Mouse (Mus musculus) mouse trophoblast stem cell (cell line): ENCODE measurements around the gene Krtap5-2.
"Not testable (repeated sequence)": the region's sequence is repeated elsewhere in the genome, so short reads cannot be mapped to it uniquely, and the experiment has no call there.

Experiments used
- in situ Hi-C, 2 experiments: fragments of 300-500 bp; cut with MseI, MboI; formaldehyde crosslinking; loops; 2 replicates in 1 of 2; 3 replicates in 1 of 2; pipeline ENCODE4 v1.15.1; 2025

Krtap5-2 gene

DNA sequence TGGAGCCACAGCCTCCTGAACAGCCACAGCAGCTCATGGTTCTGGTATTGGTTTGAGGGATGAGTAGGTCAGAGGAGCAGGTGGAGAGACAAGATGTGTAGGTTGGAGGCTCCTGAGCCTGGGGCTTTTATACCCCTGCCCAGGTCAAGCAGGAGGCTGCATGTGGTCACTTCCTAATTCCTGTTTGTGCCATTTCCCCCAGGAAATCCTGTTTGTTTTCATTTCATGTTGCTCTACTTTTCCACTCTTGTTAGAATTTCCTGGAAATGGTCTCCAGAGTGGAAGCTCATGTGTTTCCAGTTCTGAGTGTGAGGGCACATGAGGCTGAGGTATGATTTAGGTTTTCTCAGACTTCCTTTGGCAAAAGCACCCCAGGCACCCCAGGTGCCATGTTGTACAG, at the start of gene Krtap5-2:
TSS of gene Krtap5-2 (minus strand) at position 101 of the 400 bp plus-strand sequence.
- in situ Hi-C loops: not testable (repeated sequence)

DNA sequence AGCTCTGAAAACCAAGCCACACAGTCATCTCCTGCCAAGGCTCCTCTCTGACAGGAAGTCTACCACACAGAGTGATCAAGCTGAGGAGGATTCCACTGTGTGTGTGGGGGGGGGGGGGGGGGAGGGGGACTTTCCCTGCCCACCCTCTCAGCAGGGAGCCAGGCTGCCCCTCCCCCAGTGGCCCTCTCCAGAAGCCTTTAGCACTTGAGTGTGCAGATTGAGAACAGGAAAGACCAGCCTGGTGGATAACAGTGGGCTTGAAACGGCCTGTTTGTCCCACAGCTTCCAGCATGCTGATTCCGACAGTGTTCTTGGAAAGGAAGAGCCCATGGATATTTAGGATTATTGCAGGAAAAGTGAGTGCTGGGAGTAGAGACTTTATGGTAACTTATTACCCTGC, 48.7 kb upstream of the Krtap5-2 start:
- in situ Hi-C loops: no loop called here

DNA sequence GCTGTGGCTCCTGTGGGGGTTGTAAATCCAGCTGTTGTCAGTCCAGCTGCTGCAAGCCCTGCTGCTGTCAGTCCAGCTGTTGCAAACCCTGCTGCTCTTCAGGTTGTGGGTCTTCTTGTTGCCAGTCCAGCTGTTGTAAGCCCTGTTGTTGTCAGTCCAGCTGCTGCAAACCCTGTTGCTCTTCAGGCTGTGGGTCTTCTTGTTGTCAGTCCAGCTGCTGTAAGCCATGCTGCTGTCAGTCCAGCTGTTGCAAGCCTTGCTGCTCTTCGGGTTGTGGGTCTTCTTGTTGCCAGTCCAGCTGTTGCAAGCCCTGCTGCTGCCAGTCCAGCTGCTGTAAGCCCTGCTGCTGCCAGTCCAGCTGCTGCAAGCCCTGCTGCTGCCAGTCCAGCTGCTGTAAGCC, 36.3 kb upstream of the Krtap5-2 start:
- in situ Hi-C loops: not testable (repeated sequence)

DNA sequence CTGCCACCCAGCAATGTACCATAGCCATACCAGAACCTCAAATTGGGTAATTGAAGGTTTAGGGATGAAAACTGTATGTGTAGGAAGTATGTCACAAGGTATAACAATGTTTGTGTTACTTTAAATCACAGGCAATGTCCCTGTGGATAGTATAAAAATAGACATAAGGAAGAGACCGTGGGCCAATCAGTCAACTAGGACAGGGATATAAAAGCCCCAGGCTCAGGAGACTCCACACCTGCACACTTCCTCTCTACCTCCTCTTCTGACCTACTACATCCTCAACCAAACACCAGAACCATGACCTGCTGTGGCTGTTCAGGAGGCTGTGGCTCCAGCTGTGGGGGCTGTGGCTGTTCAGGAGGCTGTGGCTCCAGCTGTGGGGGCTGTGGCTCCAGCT, 35.8 kb upstream of the Krtap5-2 start, which contains the start of gene Gm7579:
TSS of gene Gm7579 (plus strand) at position 301 of the 400 bp plus-strand sequence.
- in situ Hi-C loops: no loop called here

GRCm38 (mm10) chr7:142206891-142207290, 31.1 kb upstream of the Krtap5-2 start:
- in situ Hi-C loops: not testable (repeated sequence)

GRCm38 (mm10) chr7:142205488-142205887, 29.7 kb upstream of the Krtap5-2 start:
- in situ Hi-C loops: no loop called here

DNA sequence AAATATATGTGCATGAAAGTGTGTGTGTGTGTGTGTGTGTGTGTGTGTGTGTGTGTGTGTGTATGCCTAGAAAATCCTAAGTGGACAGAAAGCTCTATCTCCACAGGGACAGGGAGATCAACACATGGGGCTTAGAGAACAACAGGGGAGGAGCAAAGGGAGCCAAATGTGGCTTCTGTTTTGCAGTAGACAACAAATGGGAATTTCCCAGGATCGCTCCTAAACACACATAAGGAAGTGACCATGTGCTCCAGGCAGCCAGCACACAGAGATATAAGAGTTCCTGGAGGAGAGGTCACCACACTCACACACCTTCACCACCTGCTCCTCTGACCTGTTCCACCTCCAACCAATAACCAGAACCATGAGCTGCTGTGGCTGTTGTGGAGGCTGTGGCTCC, 25.3 kb upstream of the Krtap5-2 start, which contains the start of gene Krtap5-3:
TSS of gene Krtap5-3 (plus strand) at position 301 of the 400 bp plus-strand sequence.
- in situ Hi-C loops: no loop called here

DNA sequence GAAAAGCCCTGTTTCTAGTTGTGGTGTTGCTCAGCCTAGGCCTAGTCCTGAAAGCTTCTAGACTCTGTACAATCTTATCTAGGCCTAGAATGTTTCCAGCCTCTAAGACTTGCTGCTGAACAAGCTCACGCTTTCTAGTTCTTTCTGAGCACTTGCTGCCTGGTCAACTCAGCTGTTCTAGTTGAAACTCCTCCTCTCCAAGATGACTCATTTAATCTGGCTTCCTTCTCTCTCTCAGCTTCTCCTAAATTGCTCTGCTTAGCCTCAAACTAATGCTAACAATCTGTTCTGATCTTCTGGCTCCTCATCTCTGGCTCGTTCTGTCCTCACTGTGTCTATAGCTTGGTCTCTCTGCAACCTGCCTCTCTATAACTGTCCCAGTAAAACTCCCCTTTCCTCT, 22.9 kb upstream of the Krtap5-2 start:
- in situ Hi-C loops: no loop called here

DNA sequence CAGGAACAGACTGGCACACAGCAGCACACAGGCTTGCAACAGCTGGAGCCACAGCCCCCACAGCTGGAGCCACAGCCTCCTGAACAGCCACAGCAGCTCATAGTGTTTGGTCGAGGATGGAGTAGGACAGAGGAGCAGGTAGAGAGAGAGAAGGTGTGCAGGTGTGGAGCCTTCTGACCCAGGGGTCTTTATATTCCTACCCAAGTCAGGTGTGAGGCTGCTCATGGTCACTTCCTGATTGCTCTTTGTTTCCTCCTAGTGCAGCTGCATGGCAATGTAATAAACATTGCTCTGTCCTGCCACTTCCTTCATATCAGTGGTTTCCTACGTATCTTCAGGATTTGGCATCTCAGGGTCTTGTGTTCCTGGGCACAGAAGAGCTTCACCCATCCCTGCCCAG, 14.5 kb upstream of the Krtap5-2 start, which contains the start of gene Gm10153:
TSS of gene Gm10153 (minus strand) at position 101 of the 400 bp plus-strand sequence.
- in situ Hi-C loops: no loop called here

GRCm38 (mm10) chr7:142188156-142188555, 12.4 kb upstream of the Krtap5-2 start:
- in situ Hi-C loops: no loop called here

DNA sequence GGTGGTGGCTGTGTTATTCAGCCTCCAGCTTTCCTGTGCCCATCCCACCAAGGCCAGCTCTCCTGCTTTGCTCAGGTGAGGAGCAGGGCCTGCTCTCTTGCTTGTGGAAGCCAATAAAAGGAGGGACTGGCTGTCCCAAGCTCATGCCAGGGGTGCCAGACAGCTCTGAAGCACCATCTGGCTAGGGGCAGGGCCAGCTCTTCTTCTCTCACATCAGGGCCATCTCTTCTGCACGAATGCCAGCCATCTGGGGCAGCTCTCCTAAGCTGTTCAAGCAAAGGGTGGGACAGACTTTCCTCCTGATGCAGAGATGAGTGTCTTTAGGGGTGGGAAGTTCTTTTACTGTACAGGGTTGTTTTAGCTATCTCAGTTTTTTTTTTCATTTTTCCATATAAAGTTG, 5.2 kb upstream of the Krtap5-2 start:
- in situ Hi-C loops: no loop called here

DNA sequence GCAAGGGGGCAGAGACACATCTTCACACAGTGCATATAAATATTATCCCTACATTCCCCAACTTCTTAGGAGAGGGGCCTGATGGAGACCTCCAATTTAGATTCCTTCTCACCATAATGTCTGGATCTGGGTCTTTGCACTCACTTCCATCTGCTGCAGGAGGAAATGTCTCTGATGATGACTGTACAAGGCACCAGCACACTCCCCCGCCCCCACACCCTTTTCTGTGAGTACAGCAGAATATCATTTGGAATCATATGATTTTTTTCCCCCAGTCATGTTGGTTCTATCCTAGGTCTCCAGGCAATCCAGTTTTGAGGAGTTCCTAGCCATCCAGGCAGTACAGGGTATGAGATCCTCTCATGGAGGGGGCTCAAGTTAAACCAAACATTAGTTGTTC, 2.9 kb upstream of the Krtap5-2 start:
- in situ Hi-C loops: no loop called here

- in situ Hi-C loops: no loop called here
Measured at GRCm38 (mm10) chr7:142169836-142170235, 6.0 kb downstream of the Krtap5-2 start.

DNA sequence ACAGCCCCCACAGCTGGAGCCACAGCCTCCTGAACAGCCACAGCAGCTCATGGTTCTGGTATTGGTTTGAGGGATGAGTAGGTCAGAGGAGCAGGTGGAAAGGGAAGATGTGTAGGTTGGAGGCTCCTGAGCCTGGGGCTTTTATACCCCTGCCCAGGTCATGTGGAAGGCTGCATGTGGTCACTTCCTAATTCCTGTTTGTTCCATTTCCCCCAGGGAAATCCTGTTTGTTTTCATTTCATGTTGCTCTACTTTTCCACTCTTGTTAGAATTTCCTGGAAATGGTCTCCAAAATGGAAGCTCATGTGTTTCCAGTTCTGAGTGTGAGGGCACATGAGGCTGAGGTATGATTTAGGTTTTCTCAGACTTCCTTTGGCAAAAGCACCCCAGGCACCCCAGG, 10.2 kb downstream of the Krtap5-2 start, which contains the start of gene Gm4553:
TSS of gene Gm4553 (minus strand) at position 101 of the 400 bp plus-strand sequence.
- in situ Hi-C loops: not testable (repeated sequence)

- in situ Hi-C loops: no loop called here
Measured at GRCm38 (mm10) chr7:142159366-142159765, 16.4 kb downstream of the Krtap5-2 start.

DNA sequence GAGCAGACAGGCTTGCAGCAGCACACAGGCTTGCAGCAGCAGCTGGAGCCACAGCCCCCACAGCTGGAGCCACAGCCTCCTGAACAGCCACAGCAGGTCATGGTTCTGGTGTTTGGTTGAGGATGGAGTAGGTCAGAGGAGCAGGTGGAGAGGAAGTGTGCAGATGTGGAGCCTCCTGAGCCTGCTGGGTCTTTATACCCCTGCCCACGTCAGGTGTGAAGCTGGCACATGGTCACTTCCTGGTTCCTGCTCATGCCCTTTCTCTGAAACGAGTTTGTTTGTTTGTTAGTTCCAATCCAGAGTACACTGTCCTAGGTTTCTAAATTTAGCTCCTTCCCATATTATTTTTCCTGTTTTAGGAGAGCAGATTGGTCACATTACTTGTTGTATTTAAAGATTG, 18.8 kb downstream of the Krtap5-2 start, which contains the start of gene Gm29735:
TSS of gene Gm29735 (minus strand) at position 101 of the 400 bp plus-strand sequence.
- in situ Hi-C loops: not testable (repeated sequence)

- in situ Hi-C loops: no loop called here
Measured at GRCm38 (mm10) chr7:142155308-142155707, 20.5 kb downstream of the Krtap5-2 start.

- in situ Hi-C loops: no loop called here
Measured at GRCm38 (mm10) chr7:142152191-142152590, 23.6 kb downstream of the Krtap5-2 start.

DNA sequence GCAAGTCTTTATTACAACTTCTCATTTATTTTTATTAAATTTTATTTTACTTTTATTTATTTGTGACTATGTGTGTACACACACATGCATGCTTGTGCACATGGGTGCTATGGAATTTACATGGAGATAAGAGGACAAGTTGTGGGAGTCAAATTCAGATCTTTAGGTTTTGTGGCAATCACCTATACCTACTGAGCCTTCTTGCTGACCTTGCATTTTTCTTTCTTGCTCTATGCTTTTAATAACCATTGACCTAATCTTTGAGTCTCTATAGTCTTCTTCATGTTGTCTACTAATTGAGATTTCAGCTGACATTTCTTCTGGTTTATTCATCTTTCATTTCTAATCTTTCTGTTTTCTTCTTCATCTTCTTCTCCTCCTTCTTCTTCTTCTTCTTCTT, 27.2 kb downstream of the Krtap5-2 start:
- in situ Hi-C loops: loop anchor here in 1 of 2 experiments (10.0 kb wide), 1 partner anchor 96 kb away; the partner anchor contains the start of gene Gm40460

DNA sequence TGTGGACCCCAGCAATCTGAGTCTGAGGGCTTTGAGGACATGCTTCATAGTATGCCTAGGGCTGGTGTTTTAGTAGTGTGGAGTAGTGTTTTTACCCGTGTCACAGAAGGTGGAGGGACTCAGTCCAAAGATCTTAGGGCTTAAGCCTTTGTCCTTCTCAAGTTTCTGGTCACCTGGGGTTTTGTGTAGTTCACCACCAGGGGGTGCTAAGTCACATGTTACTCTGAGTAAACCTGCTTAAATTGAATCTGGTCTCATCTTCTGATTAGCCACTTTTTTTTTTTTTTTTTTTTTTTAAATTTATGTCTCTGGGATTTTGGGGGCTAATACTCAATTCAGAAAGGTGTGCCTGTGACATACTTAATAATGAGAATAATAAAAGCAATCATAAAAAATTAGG, 29.8 kb downstream of the Krtap5-2 start:
- in situ Hi-C loops: loop anchor here in 1 of 2 experiments (10.0 kb wide), 1 partner anchor 99 kb away; the partner anchor contains the start of gene Gm40460

DNA sequence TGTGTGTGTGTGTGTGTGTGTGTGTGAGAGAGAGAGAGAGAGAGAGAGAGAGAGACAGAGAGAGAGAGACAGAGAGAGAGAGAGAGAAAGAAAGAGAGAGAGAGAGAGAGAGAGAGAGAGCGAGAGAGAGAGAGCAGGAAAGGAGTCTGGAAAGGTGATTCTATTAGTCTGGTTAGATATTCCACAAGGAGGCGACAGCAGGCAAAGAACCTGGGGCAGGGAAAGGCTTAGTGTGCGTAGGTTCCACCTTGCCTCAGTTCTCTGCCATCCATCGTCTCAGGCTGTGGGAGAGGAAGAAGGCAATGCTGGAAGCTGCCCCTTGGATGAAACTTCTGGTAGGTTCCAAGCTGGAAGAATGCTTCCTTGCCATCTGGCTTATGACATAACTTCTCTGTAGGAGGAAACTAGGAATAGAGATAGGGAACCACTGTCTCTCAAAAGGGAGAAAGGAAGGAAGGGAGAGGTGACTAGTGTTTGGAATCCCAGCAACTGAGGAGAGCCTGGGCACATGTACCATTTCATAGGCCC, 30.3 kb downstream of the Krtap5-2 start:
- in situ Hi-C loops: loop anchor here in 1 of 2 experiments (10.0 kb wide), 1 partner anchor 99 kb away; the partner anchor contains the start of gene Gm40460

DNA sequence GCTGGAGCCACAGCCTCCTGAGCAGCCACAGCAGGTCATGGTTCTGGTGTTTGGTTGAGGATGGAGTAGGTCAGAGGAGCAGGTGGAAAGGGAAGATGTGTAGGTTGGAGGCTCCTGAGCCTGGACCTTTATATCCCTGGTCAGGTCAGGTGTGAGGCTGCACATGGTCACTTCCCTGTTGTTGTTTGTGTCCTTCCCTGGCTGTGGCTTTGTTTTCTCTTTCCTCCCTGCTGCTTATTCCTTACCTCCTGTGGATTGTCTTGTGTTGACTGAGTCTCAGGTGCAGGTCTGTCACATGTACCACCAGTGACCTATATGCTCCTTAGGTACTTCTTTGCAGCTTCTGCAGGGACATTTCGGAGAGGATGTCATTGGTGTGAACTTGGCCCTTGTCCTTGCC, 31.3 kb downstream of the Krtap5-2 start, which contains the start of gene Gm45337:
TSS of gene Gm45337 (minus strand) at position 101 of the 400 bp plus-strand sequence.
- in situ Hi-C loops: loop anchor here in 1 of 2 experiments (10.0 kb wide), 1 partner anchor 100 kb away; the partner anchor contains the start of gene Gm40460

DNA sequence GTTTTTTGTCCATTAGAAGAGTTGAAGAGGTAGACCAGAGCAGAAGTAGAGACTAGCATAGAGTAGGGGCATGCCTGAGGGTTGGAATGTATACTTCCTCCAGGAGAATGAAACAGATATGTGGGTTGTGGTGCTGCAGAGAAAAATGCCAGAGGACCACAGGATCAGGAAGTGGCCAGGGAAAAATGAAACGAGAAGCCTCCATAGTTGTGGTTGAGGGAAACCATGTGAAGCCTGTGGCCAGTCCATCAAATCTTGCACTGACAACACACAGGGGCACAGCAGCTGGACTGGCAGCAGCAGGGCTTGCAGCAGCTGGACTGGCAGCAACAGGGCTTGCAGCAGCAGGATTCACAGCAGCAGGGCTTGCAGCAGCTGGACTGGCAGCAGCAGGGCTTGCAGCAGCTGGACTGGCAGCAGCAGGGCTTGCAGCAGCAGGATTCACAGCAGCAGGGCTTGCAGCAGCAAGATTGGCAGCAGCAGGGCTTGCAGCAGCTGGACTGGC, 32.2 kb downstream of the Krtap5-2 start:
- in situ Hi-C loops: loop anchor here in 1 of 2 experiments (10.0 kb wide), 1 partner anchor 101 kb away; the partner anchor contains the start of gene Gm40460
